Comparison of ENCODE assay signal across 37 mouse cellular contexts in the genomic region with DNA sequence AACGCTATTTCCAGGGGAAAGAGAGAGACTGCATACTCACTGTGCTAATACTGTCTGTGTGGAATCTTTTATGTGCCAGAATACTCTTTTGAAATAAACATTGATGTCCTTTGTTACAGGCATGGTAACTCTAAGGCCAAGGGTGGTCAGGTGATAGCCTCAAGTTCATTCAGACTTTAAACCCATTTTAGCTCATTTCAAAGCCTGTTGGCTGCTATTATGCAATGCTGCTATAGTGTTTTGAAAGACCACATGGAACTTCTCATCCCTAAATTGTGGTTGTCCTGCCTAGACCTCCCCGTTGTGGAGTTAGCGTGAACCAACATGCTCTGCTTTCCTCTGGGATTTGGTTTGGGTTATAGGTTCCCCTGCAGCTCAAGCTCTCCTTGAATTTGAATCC. TPM values are rescaled to one million over a fixed set of nuclear protein-coding genes. Genes with fewer than 3 reads are reported as not detected.
DNase-seq lines count a peak whose midpoint lies in the region; ATAC-seq and TF ChIP-seq lines count a peak whose summit lies in the region.
"Had no signal": no experiment of that assay in that cellular context is flagged by ENCODE, and none has a peak within 500 bp of the region (broad histone marks: within the 10 kb centered on the region; RNA-seq: fewer than 3 reads in every experiment).

No protein-coding gene starts in this region.

- TF ChIP-seq CTCF in liver, adult 2 months (IDR thresholded peaks at IDR 0.05; ENCODE audit: low read depth, low read length): no peak

- H3K79me2 ChIP-seq in liver, adult 2 months (ENCODE audit: control insufficient read depth, insufficient read depth, low read length): peaks cover 28% of the 10 kb centered on the region

- peaks cover 29% of the 10 kb centered on the region for H3K36me3 ChIP-seq in liver, adult 2 months (ENCODE audit: control insufficient read depth, insufficient read depth, low read length)

- peaks cover 26% of the 10 kb centered on the region for H3K4me1 ChIP-seq in liver, adult 2 months (ENCODE audit: control insufficient read depth, insufficient read depth, low read length)
- H3K4me1 ChIP-seq: neural tube, embryonic 12.5 days had no signal

- no peak overlapping the region for H3K4me3 ChIP-seq in liver, adult 2 months (ENCODE audit: insufficient read depth, low read depth, low read length)
- H3K4me3 ChIP-seq: embryonic facial prominence, embryonic 12.5 days; forebrain, embryonic 10.5 days; forebrain, embryonic 15.5 days; heart, embryonic 13.5 days; limb, embryonic 12.5 days; lung, embryonic 15.5 days; megakaryocyte, embryonic 14.5 days; midbrain, embryonic 12.5 days; myocyte; neural tube, embryonic 12.5 days had no signal

- peak overlapping the region; percentile 96 for H3K27ac ChIP-seq in liver, adult 2 months (replicated peaks; ENCODE audit: insufficient read depth, low read depth, low read length)
- H3K27ac ChIP-seq: embryonic facial prominence, embryonic 12.5 days; forebrain, embryonic 10.5 days; forebrain, embryonic 15.5 days; heart, embryonic 13.5 days; hindbrain, embryonic 14.5 days; limb, embryonic 12.5 days; liver, embryonic 14.5 days; lung, embryonic 15.5 days; midbrain, embryonic 12.5 days; neural tube, embryonic 12.5 days had no signal

- peak overlapping the region; percentile 48 for H3K9ac ChIP-seq in liver, adult 2 months (ENCODE audit: low read depth, low read length)
- H3K9ac ChIP-seq: embryonic facial prominence, embryonic 12.5 days; forebrain, embryonic 15.5 days; heart, embryonic 13.5 days; hindbrain, embryonic 14.5 days; limb, embryonic 12.5 days; liver, embryonic 14.5 days; lung, embryonic 15.5 days; midbrain, embryonic 12.5 days; neural tube, embryonic 12.5 days had no signal

- TF ChIP-seq POLR2A in liver, adult 2 months (IDR thresholded peaks at IDR 0.05; ENCODE audit: extremely low read depth, insufficient read depth, low read length): no peak

- peak; percentile 20 for DNase-seq in adrenal gland, postnatal 14 days
- no peak for DNase-seq in adrenal gland, adult 18-20 months (ENCODE audit: low spot score in 2 of 2)
- DNase-seq in liver, adult 2 months (ENCODE audit: extremely low read depth, low read depth, low spot score): peak; percentile 98
- DNase-seq in liver (no peak), 416B (ENCODE audit: low read depth) (peak; percentile 11)
- no peak for DNase-seq in urinary bladder, postnatal 4 days (ENCODE audit: low spot score in 2 of 2)
- DNase-seq: cerebellum, adult 11-12 months; cerebellum, adult 9-11 months; embryo, embryonic 11 days; gastrocnemius, postnatal 36 days; heart, postnatal 10 days; kidney, postnatal 4 days; lung, postnatal 4 days; thymus, postnatal 14 days had no signal

- ATAC-seq in granulocyte monocyte progenitor cell, adult 5-6 weeks (replicated peaks; ENCODE audit: poor library complexity, severe bottlenecking): 0 out of 2 replicates have a peak, but pooled peaks have one; percentile 1
- ATAC-seq: forebrain, embryonic 15.5 days; intestine, postnatal 0 days; Patski had no signal

- no peaks in the 10 kb centered on the region for H3K27me3 ChIP-seq in liver, adult 2 months (ENCODE audit: control insufficient read depth, insufficient read depth, low read length)
- H3K27me3 ChIP-seq: embryonic facial prominence, embryonic 12.5 days; forebrain, embryonic 15.5 days; heart, embryonic 13.5 days; limb, embryonic 12.5 days; lung, embryonic 15.5 days; megakaryocyte, embryonic 14.5 days; midbrain, embryonic 12.5 days; neural tube, embryonic 12.5 days; Patski had no signal

- 28% methylated on average over 3 of the region's 3 CpGs for WGBS in liver, adult 2 months

RNA-seq across cellular contexts. Expression of a gene that starts 5.0 kb away (rescaled TPM):
- 63.1 and 69.5 TPM in 2 replicates for total RNA-seq in adrenal gland, postnatal 14 days (2021)
- 10 to 100 TPM; 96.3 to 97.4 TPM for total RNA-seq in adrenal gland, adult 18-20 months (2021)
- 31.6 and 34.8 TPM in 2 replicates for total RNA-seq in liver, adult 2 months (2014; rRNA removed)
- polyA plus RNA-seq in liver, adult 2 months (2012; rRNA removed): 12.2 and 21.5 TPM in 2 replicates
- total RNA-seq in granulocyte monocyte progenitor cell, adult 5-6 weeks (2014; fragmentation: Nextera tagmentation): 60.0 and 67.3 TPM in 2 replicates
- total RNA-seq in granulocyte monocyte progenitor cell, adult 5-6 weeks (2017): 63.7 and 66.7 TPM in 2 replicates

RNA-seq across cellular contexts. Expression of a gene that starts 27.5 kb away (rescaled TPM):
- 74.8 and 78.5 TPM in 2 replicates for total RNA-seq in adrenal gland, postnatal 14 days (2021)
- total RNA-seq in adrenal gland, adult 18-20 months (2021): 100 to 1,000 TPM in 1 of 2 experiments, 10 to 100 TPM in 1; 95.1 to 114 TPM
- total RNA-seq in liver, adult 2 months (2014; rRNA removed): 63.0 and 78.5 TPM in 2 replicates
- polyA plus RNA-seq in liver, adult 2 months (2012; rRNA removed): 12.0 and 13.7 TPM in 2 replicates
- total RNA-seq in granulocyte monocyte progenitor cell, adult 5-6 weeks (2014; fragmentation: Nextera tagmentation): 29.9 and 35.6 TPM in 2 replicates
- total RNA-seq in granulocyte monocyte progenitor cell, adult 5-6 weeks (2017): 57.8 and 87.8 TPM in 2 replicates

RNA-seq across cellular contexts. Expression of a gene that starts 27.6 kb away (rescaled TPM):
- total RNA-seq in adrenal gland, postnatal 14 days (2021): 247 and 248 TPM in 2 replicates
- total RNA-seq in adrenal gland, adult 18-20 months (2021): 100 to 1,000 TPM; 306 to 371 TPM
- 88.7 and 101 TPM in 2 replicates for total RNA-seq in liver, adult 2 months (2014; rRNA removed)
- polyA plus RNA-seq in liver, adult 2 months (2012; rRNA removed): 59.6 and 75.9 TPM in 2 replicates
- total RNA-seq in granulocyte monocyte progenitor cell, adult 5-6 weeks (2014; fragmentation: Nextera tagmentation): 135 and 146 TPM in 2 replicates
- total RNA-seq in granulocyte monocyte progenitor cell, adult 5-6 weeks (2017): 325 and 367 TPM in 2 replicates

RNA-seq across cellular contexts. Expression of a gene that starts 55.8 kb away (rescaled TPM):
- total RNA-seq in adrenal gland, postnatal 14 days (2021): 2.3 and 2.8 TPM in 2 replicates
- 100 to 1,000 TPM in 1 of 2 experiments, not detected in 1; 120 TPM for total RNA-seq in adrenal gland, adult 18-20 months (2021)
- 1.4 and 1.9 TPM in 2 replicates for total RNA-seq in liver, adult 2 months (2014; rRNA removed)
- polyA plus RNA-seq in liver, adult 2 months (2012; rRNA removed): 0.93 and 1.9 TPM in 2 replicates
- total RNA-seq in granulocyte monocyte progenitor cell, adult 5-6 weeks (2014; fragmentation: Nextera tagmentation): not detected in 2 replicates
- total RNA-seq in granulocyte monocyte progenitor cell, adult 5-6 weeks (2017): not detected in 2 replicates
- total RNA-seq: gastrocnemius, adult 18-20 months; gastrocnemius, postnatal 36 days; hematopoietic stem cell, adult 5-6 weeks; left cerebral cortex, postnatal 25 days; midbrain, postnatal 0 days had no signal
- polyA plus RNA-seq: embryonic facial prominence, embryonic 12.5 days; forebrain, embryonic 10.5 days; forebrain, embryonic 15.5 days; frontal cortex, adult 2 months; hindbrain, embryonic 14.5 days; kidney, embryonic 16.5 days; limb, embryonic 12.5 days; midbrain, embryonic 12.5 days; midbrain, postnatal 0 days; neural tube, embryonic 12.5 days; Patski; stomach, embryonic 14.5 days; urinary bladder, adult 2 months had no signal

Comparison
In these comparisons a context has a peak if more than half of its experiments do, and no peak if none do; other contexts are left out.
1. DNase-seq: peak in adrenal gland, postnatal 14 days (single experiment), liver, adult 2 months (single experiment) and 416B (single experiment); none in adrenal gland, adult 18-20 months (0 of 2), liver (single experiment) and urinary bladder, postnatal 4 days (0 of 2).